Mouse (Mus musculus) kidney, postnatal 0 days (tissue): ENCODE data around the gene Txndc9. TPM values are rescaled to one million over a fixed set of nuclear protein-coding genes. Genes with fewer than 3 reads are reported as not detected.
"Not testable (repeated sequence)": the region's sequence is repeated elsewhere in the genome, so short reads cannot be mapped to it uniquely, and the experiment has no call there.

ENCODE experiments used
- ATAC-seq: fragments of 200-750 bp; cut with Nextera tagmentation; replicated peaks from 2 replicates; pipeline ENCODE4 v1.8.0; 2017; ENCODE audit warnings: low read depth, moderate number of reproducible peaks, moderate TSS enrichment, moderate library complexity; ENCODE audit not compliant: low FRiP score
- DNase-seq: peaks from one replicate; pipeline ENCODE4 v3.0.0-alpha.2; 2016; ENCODE audit warnings: low spot score
- H3K27ac ChIP-seq: fragments of 300-500 bp; sonication (generic); 2 replicates; pipeline ENCODE4 v1.5.1; 2014; ENCODE audit warnings: mild to moderate bottlenecking
- H3K27me3 ChIP-seq: fragments of 300-500 bp; sonication (generic); 2 replicates; pipeline ENCODE4 v1.6.1; 2014; ENCODE audit warnings: low read length, mixed read lengths; ENCODE audit not compliant: insufficient read depth
- H3K36me3 ChIP-seq: fragments of 300-500 bp; sonication (generic); 2 replicates; pipeline ENCODE4 v1.6.1; 2014; ENCODE audit warnings: low read length, mixed read lengths; ENCODE audit not compliant: insufficient read depth
- H3K4me1 ChIP-seq: fragments of 300-500 bp; sonication (generic); replicated peaks from 2 replicates; pipeline ENCODE4 v1.6.1; 2014; ENCODE audit warnings: antibody characterized with exemption, low read length, mixed read lengths; ENCODE audit not compliant: insufficient read depth
- H3K4me2 ChIP-seq: fragments of 300-500 bp; sonication (generic); 2 replicates; pipeline ENCODE4 v1.6.1; 2014; ENCODE audit warnings: mild to moderate bottlenecking, low read length, moderate library complexity, mixed read lengths
- H3K4me3 ChIP-seq: fragments of 300-500 bp; sonication (generic); replicated peaks from 2 replicates; pipeline ENCODE4 v1.5.1; 2014; ENCODE audit warnings: low read depth, low read length
- H3K9ac ChIP-seq: fragments of 300-500 bp; sonication (generic); 2 replicates; pipeline ENCODE4 v1.6.1; 2014; ENCODE audit warnings: low read depth, low read length
- H3K9me3 ChIP-seq: fragments of 300-500 bp; sonication (generic); replicated peaks from 2 replicates; pipeline ENCODE4 v1.6.1; 2016; ENCODE audit warnings: low read length, inconsistent platforms, mixed read lengths
- CTCF ChIP-seq: IDR thresholded peaks from 2 replicates; pipeline ENCODE4 v1.5.1; 2016; ENCODE audit warnings: antibody characterized with exemption, low read depth, mild to moderate bottlenecking, moderate library complexity
- WGBS: fragments of 180-500 bp; shearing (Covaris S2); extraction: QIAGEN DNeasy Blood & Tissue Kit; methylation state at CpG from one replicate; pipeline ENCODE4 v1.1.7; 2014; 5-methylcytosine and 5-hydroxymethylcytosine counted together
- polyA plus RNA-seq: library from polyadenylated mRNA; unstranded; fragments of >200 nt; fragmentation: Nextera tagmentation; extraction: Ambion mirVana; gene quantifications from 2 replicates; pipeline ENCODE4 v1.2.1, GENCODE M21; 2015

Gene Txndc9
- polyA plus RNA-seq, 1 experiment from 2014 or later, result 135 TPM

DNA sequence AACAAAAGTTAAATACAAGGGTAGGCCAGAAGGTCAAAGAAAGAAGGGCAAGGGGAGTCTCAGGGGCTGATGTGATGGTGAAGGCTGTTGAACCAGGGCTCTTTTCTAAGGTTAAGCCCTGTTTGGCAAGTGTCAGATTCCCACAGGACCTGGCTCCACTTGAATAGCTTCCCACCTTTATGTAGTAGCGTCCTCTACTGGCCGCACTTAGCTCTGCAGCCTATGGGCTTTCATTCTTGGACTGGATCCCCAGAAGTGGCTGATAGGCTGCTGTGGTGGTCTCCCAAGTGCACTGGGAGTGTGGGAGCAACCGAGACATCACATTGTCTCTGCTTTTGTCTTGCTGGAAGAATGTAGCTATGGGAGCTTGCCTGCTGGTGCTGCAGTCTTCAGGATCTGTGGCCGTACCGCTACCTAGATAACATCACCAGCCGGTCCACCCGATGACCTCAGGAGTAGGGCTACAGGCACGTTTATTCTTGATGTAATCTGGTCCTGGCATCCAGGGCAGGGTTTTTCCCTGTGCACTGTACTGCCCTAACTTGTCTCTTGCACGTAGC is 11.8 kb downstream of the Txndc9 start:
- DNase-seq (peak; percentile 42), ATAC-seq (no peak)
- Histone ChIP-seq H3K4me3 (no peak overlapping the region), H3K4me1 (no peaks in the 10 kb centered on the region), H3K9me3 (no peaks in the 10 kb centered on the region), H3K27me3 (no peaks in the 10 kb centered on the region), H3K4me2 (no peak overlapping the region), H3K27ac (no peak overlapping the region), H3K9ac (no peak overlapping the region), H3K36me3 (peaks cover 43% of the 10 kb centered on the region)
- TF ChIP-seq CTCF, result peak; percentile 73
- WGBS, result 80% methylated on average over 9 of the region's 9 CpGs

DNA sequence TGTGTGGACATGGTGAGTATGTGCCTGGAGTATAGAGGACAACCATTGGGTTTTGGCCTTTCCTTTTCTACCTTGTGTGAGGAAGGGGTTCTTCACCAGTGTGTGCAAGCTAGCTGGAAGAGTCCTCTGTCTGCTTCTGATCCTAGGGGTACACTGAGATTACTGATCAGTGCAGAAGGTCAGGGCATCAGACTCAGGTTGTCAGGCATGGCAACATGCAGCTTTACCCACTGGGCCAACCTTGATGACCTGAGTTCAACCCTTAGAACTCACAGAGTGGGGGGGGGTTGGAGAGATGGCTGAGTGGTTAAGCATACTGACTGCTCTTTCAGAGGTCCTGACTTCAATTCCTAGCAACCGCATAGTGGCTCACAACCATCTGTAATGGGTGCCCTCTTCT is 13.4 kb downstream of the Txndc9 start:
- DNase-seq (no peak), ATAC-seq (no peak)
- Histone ChIP-seq H3K27me3 (no peaks in the 10 kb centered on the region), H3K9ac (no peak overlapping the region), H3K36me3 (peaks cover 30% of the 10 kb centered on the region), H3K4me2 (no peak overlapping the region), H3K27ac (no peak overlapping the region), H3K9me3 (no peaks in the 10 kb centered on the region), H3K4me1 (no peaks in the 10 kb centered on the region), H3K4me3 (no peak overlapping the region)
- WGBS, result 96% methylated on average over 1 of the region's 1 CpGs
- no peak for TF ChIP-seq CTCF

DNA sequence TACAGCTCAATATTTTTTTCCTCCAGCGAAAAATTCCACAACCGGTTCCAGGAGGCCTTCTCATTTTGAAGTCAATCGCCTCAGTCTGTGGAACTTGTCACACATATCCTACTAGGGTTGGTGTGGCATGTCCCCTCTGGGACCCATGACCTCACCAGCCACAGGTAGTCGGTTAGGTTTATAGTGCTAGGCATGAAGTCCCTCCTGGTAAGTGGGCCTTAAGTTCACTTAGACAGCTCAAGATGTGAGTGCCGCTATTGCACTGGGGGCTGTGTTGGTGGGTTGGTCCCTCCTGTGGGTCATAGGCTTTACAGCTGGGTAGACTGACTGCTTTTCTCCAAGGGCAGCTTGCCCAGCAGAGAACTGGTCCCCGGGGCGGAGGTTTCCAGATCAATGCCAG is 20.4 kb downstream of the Txndc9 start:
- Histone ChIP-seq H3K27me3 (no peaks in the 10 kb centered on the region), H3K4me3 (no peak overlapping the region), H3K36me3 (no peaks in the 10 kb centered on the region), H3K4me1 (no peaks in the 10 kb centered on the region), H3K4me2 (no peak overlapping the region), H3K27ac (no peak overlapping the region), H3K9ac (no peak overlapping the region), H3K9me3 (no peaks in the 10 kb centered on the region)
- TF ChIP-seq CTCF, result no peak
- no peak for DNase-seq
- ATAC-seq, result no peak
- WGBS, result 88% methylated on average over 7 of the region's 7 CpGs

DNA sequence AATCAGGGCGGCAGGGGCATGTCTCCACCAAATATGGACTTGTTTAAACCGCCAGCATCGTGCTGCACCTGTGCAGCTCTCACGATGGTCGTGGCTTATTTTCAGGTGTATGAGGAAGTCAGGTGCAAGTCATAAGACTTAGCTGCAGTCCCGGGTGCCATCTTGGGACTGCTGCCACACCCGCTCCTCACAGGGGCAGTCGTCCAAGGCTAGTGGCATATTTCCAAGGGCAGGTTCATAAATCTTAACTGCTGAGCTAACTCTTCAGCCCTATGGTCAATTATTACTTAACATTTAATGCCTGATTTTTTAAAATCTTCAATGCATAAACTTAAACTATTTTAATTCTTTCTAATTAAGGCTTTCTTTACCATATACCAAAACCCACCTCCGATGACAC is 21.0 kb downstream of the Txndc9 start:
- H3K4me3 ChIP-seq, H3K27ac ChIP-seq, H3K27me3 ChIP-seq, H3K9me3 ChIP-seq, H3K9ac ChIP-seq, DNase-seq, H3K4me1 ChIP-seq, ATAC-seq, H3K4me2 ChIP-seq, H3K36me3 ChIP-seq: not testable (repeated sequence)
- 68% methylated on average over 9 of the region's 9 CpGs for WGBS

DNA sequence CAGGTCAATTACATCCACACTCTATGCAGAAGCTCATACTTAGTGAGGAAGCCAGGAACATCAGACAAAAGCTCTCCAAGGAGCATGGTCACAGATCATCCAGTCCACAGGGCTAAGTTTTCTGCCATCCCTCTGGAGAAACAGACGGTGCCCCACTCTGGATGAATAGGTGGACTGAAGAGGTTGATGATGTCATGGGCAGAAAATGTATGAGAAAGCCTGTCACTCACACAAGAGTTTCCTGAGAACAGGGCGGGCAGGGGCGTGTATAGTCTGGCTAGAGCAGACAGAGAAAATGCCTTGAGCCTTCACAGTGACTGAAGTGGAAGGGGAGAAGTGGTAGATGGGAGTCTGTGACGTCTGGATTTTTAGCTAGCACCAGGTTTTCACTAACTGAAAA is 26.2 kb downstream of the Txndc9 start:
- Histone ChIP-seq H3K4me2 (no peak overlapping the region), H3K9me3 (no peaks in the 10 kb centered on the region), H3K36me3 (no peaks in the 10 kb centered on the region), H3K9ac (no peak overlapping the region), H3K27me3 (no peaks in the 10 kb centered on the region), H3K27ac (no peak overlapping the region), H3K4me1 (no peaks in the 10 kb centered on the region), H3K4me3 (no peak overlapping the region)
- no peak for TF ChIP-seq CTCF
- DNase-seq (no peak), ATAC-seq (no peak)
- 67% methylated on average over 4 of the region's 4 CpGs for WGBS

DNA sequence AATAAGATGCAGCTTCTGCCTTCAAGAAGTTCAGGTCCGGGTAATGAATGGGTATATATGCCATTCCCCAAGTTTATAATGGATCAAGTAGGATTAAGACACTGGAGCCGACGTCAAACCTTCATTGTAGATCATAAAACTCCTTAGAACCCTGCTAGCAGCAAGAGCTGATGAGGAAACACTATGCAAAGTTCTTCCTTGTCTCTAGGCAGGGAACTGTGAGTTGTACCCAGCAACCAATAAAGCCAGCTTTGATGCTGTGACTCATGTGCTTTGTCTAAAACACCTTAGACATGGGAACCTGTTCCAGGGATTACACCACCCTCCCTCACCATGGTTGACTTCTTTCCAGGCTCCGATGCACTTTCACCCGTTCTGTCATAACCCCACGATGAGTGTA is 28.9 kb downstream of the Txndc9 start:
- no peaks in the 10 kb centered on the region for H3K9me3 ChIP-seq
- no peak overlapping the region for H3K4me2 ChIP-seq
- DNase-seq (no peak), ATAC-seq (no peak)
- no peak for TF ChIP-seq CTCF
- H3K36me3 ChIP-seq, result no peaks in the 10 kb centered on the region
- 78% methylated on average over 6 of the region's 6 CpGs for WGBS
- no peak overlapping the region for H3K4me3 ChIP-seq
- H3K9ac ChIP-seq, result no peak overlapping the region
- no peaks in the 10 kb centered on the region for H3K4me1 ChIP-seq
- no peak overlapping the region for H3K27ac ChIP-seq
- H3K27me3 ChIP-seq, result no peaks in the 10 kb centered on the region

DNA sequence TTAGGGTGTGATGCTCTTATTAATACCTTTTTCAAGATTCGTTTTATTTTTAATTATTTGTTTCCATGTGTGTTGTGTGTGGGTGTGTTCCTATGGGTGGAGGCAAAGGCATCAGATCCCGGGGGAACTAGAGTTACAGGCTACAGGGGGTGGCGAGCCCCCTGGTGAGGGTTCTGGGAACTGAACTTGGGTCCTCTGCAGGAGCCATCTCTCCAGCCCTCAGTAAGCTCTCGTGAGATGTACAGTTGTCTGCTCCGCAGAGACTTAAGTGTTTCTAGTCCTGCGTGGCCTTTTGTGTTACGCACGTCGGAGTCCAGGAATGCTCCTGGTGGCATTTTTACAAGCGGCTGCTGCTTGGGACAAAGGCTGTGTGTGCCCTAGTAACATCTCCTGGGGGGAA is 32.1 kb downstream of the Txndc9 start:
- no peaks in the 10 kb centered on the region for H3K4me1 ChIP-seq
- H3K27me3 ChIP-seq, result no peaks in the 10 kb centered on the region
- H3K9ac ChIP-seq, result no peak overlapping the region
- no peak overlapping the region for H3K27ac ChIP-seq
- H3K9me3 ChIP-seq, result no peaks in the 10 kb centered on the region
- TF ChIP-seq CTCF, result peak; percentile 27; the same call in 1 of the 2 replicates
- no peak for ATAC-seq
- H3K36me3 ChIP-seq, result no peaks in the 10 kb centered on the region
- no peak overlapping the region for H3K4me2 ChIP-seq
- 55% methylated on average over 10 of the region's 10 CpGs for WGBS
- H3K4me3 ChIP-seq, result no peak overlapping the region
- peak; percentile 4 for DNase-seq
